Mouse (Mus musculus) layer of hippocampus, postnatal 25 days (tissue): ENCODE results near the gene Sigirr. TPM values are rescaled to one million over a fixed set of nuclear protein-coding genes. Genes with fewer than 3 reads are reported as not detected.

Source experiments
- DNase-seq, 2 experiments: peaks; one replicate each; pipeline ENCODE4 v3.0.0; 2022; ENCODE audit warnings: mixed read lengths in 2 of 2, low spot score in 1 of 2; ENCODE audit errors: extremely low spot score in 1 of 2
- total RNA-seq, 2 experiments: library from RNA; stranded (reverse); gene quantifications; 2 replicates each; pipeline ENCODE4 v1.2.3; 2021

Gene Sigirr
- 1 to 10 TPM; 1.9 to 3.2 TPM for total RNA-seq

GRCm38 (mm10) chr7:141099911-141100691 is at the start of gene Sigirr:
Sigirr (minus strand) TSS chr7:141100572.
- DNase-seq = peak in 1 of 2 experiments; percentile 32

GRCm38 (mm10) chr7:141148639-141149038 is 48.3 kb upstream of the Sigirr start:
- DNase-seq = no peak

GRCm38 (mm10) chr7:141147044-141147443 is 46.7 kb upstream of the Sigirr start:
- DNase-seq = no peak

- no peak for DNase-seq
Measured at GRCm38 (mm10) chr7:141146043-141146595, 45.7 kb upstream of the Sigirr start.

- DNase-seq = no peak
Measured at GRCm38 (mm10) chr7:141145403-141145802, 45.0 kb upstream of the Sigirr start.

GRCm38 (mm10) chr7:141144650-141145049 is 44.3 kb upstream of the Sigirr start:
- DNase-seq = no peak

- DNase-seq = no peak
Measured at GRCm38 (mm10) chr7:141143861-141144260, 43.5 kb upstream of the Sigirr start.

- peak in 1 of 2 experiments; percentile 30 for DNase-seq
Measured at GRCm38 (mm10) chr7:141143112-141143511, 42.7 kb upstream of the Sigirr start.

GRCm38 (mm10) chr7:141141326-141141725 is 41.0 kb upstream of the Sigirr start:
- DNase-seq = no peak

GRCm38 (mm10) chr7:141131904-141132755 is 31.8 kb upstream of the Sigirr start:
- no peak for DNase-seq

- DNase-seq = peak; percentile 78 to 80
Measured at GRCm38 (mm10) chr7:141131024-141131820, 30.9 kb upstream of the Sigirr start.

GRCm38 (mm10) chr7:141123517-141123856 is 23.1 kb upstream of the Sigirr start:
- DNase-seq = no peak

GRCm38 (mm10) chr7:141122689-141123516 is 22.5 kb upstream of the Sigirr start:
- peak; percentile 66 to 71 for DNase-seq

- no peak for DNase-seq
Measured at GRCm38 (mm10) chr7:141122245-141122644, 21.9 kb upstream of the Sigirr start, which contains the start of gene Ptdss2. Ptdss2 (plus strand) TSS chr7:141122382.

- no peak for DNase-seq
Measured at GRCm38 (mm10) chr7:141121051-141121531, 20.7 kb upstream of the Sigirr start.

- DNase-seq = no peak
Measured at GRCm38 (mm10) chr7:141120605-141121004, 20.2 kb upstream of the Sigirr start.

- DNase-seq = no peak
Measured at GRCm38 (mm10) chr7:141119487-141119886, 19.1 kb upstream of the Sigirr start.

GRCm38 (mm10) chr7:141117636-141118035 is 17.3 kb upstream of the Sigirr start, which contains the start of gene Ano9:
Ano9 (minus strand) TSS chr7:141117806.
- DNase-seq = no peak

GRCm38 (mm10) chr7:141115874-141116273 is 15.5 kb upstream of the Sigirr start:
- no peak for DNase-seq
